Mouse (Mus musculus) C2C12 (cell line): ENCODE measurements around the gene Gpx5.

Experiments
- CEBPB ChIP-seq: IDR thresholded peaks from one replicate; pipeline ENCODE4 v1.6.1; 2011; ENCODE audit warnings: low read depth, mild to moderate bottlenecking, control low read depth, moderate library complexity
- MAX ChIP-seq: IDR thresholded peaks from one replicate; pipeline ENCODE4 v1.6.1; 2011; ENCODE audit warnings: mild to moderate bottlenecking, control low read depth

DNA sequence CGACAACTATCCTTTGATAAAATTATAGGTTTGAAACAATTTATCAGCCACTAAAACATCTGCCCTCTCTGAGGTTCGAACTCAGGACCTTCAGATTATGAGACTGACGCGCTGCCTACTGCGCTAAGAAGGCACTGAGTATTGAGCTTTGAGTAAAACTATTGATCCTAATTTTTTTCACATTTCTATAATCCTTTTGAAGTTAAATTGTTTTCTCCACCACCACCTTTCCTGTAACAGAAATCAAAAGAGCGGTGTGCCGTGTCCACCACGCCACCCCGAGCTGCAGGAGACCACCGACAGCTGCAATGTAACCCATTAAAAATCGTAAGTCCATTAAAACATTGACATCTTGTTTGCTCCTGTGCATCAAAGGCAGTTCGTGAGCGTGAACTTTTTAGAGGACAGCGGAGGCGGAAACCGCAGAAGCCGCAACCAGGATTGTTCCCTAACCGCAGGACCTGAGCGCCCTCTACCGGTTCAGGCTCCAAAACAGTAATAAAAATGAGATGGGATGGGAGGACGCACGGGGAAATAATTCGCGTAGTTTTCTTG is 34.2 kb upstream of the Gpx5 start:
- peak; percentile 43 for TF ChIP-seq MAX
- TF ChIP-seq CEBPB: no peak
